Mouse (Mus musculus) kidney, postnatal 0 days (tissue): ENCODE measurements around the gene Olfr1337. TPM values are rescaled to one million over a fixed set of nuclear protein-coding genes. Genes with fewer than 3 reads are reported as not detected.
"Not testable (repeated sequence)": the region's sequence is repeated elsewhere in the genome, so short reads cannot be mapped to it uniquely, and the experiment has no call there.

Source experiments
- ATAC-seq: fragments of 200-750 bp; cut with Nextera tagmentation; replicated peaks from 2 replicates; pipeline ENCODE4 v1.8.0; 2017; ENCODE audit warnings: low read depth, moderate number of reproducible peaks, moderate TSS enrichment, moderate library complexity; ENCODE audit not compliant: low FRiP score
- DNase-seq: peaks from one replicate; pipeline ENCODE4 v3.0.0-alpha.2; 2016; ENCODE audit warnings: low spot score
- H3K27ac ChIP-seq: fragments of 300-500 bp; sonication (generic); 2 replicates; pipeline ENCODE4 v1.5.1; 2014; ENCODE audit warnings: mild to moderate bottlenecking
- H3K27me3 ChIP-seq: fragments of 300-500 bp; sonication (generic); 2 replicates; pipeline ENCODE4 v1.6.1; 2014; ENCODE audit warnings: low read length, mixed read lengths; ENCODE audit not compliant: insufficient read depth
- H3K36me3 ChIP-seq: fragments of 300-500 bp; sonication (generic); 2 replicates; pipeline ENCODE4 v1.6.1; 2014; ENCODE audit warnings: low read length, mixed read lengths; ENCODE audit not compliant: insufficient read depth
- H3K4me1 ChIP-seq: fragments of 300-500 bp; sonication (generic); replicated peaks from 2 replicates; pipeline ENCODE4 v1.6.1; 2014; ENCODE audit warnings: antibody characterized with exemption, low read length, mixed read lengths; ENCODE audit not compliant: insufficient read depth
- H3K4me2 ChIP-seq: fragments of 300-500 bp; sonication (generic); 2 replicates; pipeline ENCODE4 v1.6.1; 2014; ENCODE audit warnings: mild to moderate bottlenecking, low read length, moderate library complexity, mixed read lengths
- H3K4me3 ChIP-seq: fragments of 300-500 bp; sonication (generic); replicated peaks from 2 replicates; pipeline ENCODE4 v1.5.1; 2014; ENCODE audit warnings: low read depth, low read length
- H3K9ac ChIP-seq: fragments of 300-500 bp; sonication (generic); 2 replicates; pipeline ENCODE4 v1.6.1; 2014; ENCODE audit warnings: low read depth, low read length
- H3K9me3 ChIP-seq: fragments of 300-500 bp; sonication (generic); replicated peaks from 2 replicates; pipeline ENCODE4 v1.6.1; 2016; ENCODE audit warnings: low read length, inconsistent platforms, mixed read lengths
- CTCF ChIP-seq: IDR thresholded peaks from 2 replicates; pipeline ENCODE4 v1.5.1; 2016; ENCODE audit warnings: antibody characterized with exemption, low read depth, mild to moderate bottlenecking, moderate library complexity
- WGBS: fragments of 180-500 bp; shearing (Covaris S2); extraction: QIAGEN DNeasy Blood & Tissue Kit; methylation state at CpG from one replicate; pipeline ENCODE4 v1.1.7; 2014; 5-methylcytosine and 5-hydroxymethylcytosine counted together
- polyA plus RNA-seq: library from polyadenylated mRNA; unstranded; fragments of >200 nt; fragmentation: Nextera tagmentation; extraction: Ambion mirVana; gene quantifications from 2 replicates; pipeline ENCODE4 v1.2.1, GENCODE M21; 2015

Olfr1337 gene
- polyA plus RNA-seq: not detected in 2 replicates

DNA sequence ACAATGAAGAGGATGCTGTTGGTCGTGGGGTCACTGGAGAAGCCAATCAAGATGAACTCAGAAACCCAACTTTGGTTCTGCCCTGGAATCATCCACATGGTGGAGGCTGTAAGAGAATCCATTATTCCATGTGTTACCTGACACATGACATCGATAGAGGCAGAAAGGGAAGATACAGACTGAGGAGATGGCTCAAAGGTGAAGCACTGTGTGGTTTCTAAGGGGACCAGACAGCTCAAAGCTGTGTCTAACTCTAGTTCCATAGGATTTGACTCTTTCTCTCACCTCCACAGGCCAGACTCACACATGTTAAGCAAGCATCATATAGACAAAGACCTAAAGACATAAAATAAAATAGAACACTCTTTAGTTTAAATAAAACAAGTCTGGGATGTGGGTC is at the start of gene Olfr1337:
TSS of gene Olfr1337 (minus strand) at position 101 of the 400 bp plus-strand sequence.
- no peak for ATAC-seq
- no peak for DNase-seq
- Histone ChIP-seq H3K4me3 (no peak within 1 kb of the TSS), H3K36me3 (no peaks in the 10 kb centered on the region), H3K9ac (no peak within 1 kb of the TSS), H3K4me2 (no peak within 1 kb of the TSS), H3K27me3 (no peaks in the 10 kb centered on the region), H3K27ac (no peak within 1 kb of the TSS), H3K9me3 (no peaks in the 10 kb centered on the region), H3K4me1 (no peaks in the 10 kb centered on the region)
- TF ChIP-seq CTCF: no peak
- WGBS: 72% methylated on average over 2 of the region's 2 CpGs

DNA sequence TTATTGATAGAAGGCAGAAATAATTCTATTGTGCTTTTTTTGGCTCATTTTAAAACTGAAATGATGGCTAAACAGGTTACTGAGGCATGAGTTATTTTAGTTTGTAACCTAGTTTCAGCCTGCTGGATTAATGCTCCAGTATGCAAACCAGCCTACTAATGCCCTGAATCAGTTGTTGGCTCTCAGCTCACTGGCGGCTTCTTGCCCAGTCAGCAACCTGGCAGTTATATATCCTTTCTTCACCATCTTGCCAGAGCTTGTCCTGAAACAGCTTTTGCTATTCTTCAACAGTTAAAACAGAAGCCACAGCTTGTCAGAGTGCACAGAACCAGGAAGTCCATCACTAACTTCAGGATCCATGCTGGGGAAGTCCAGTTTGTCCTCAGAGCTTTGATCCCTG is 36.5 kb upstream of the Olfr1337 start:
- ATAC-seq: no peak

DNA sequence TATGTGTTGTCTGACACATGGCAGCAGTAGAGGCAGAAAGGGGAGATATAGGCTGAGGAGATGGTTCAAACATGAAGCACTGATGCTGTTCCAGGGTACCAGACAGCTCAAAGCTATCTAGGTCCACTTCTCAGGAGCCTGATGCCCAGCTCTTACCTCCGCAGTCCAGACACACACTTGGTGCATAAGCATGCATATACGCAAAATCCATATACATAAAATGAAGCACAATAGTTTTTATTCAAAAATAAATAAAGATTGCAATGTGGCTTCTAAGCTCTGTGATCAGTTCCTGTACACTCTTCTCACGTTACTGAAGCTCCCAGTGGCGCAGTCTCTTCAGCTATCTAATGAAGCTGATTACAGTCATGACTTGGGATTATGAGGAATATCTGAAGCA is 27.5 kb upstream of the Olfr1337 start, which contains the start of gene Olfr1335:
TSS of gene Olfr1335 (minus strand) at position 101 of the 400 bp plus-strand sequence.
- H3K27ac ChIP-seq: no peak within 1 kb of the TSS
- H3K9ac ChIP-seq: no peak within 1 kb of the TSS
- H3K4me3 ChIP-seq: no peak within 1 kb of the TSS
- TF ChIP-seq CTCF: no peak
- no peaks in the 10 kb centered on the region for H3K36me3 ChIP-seq
- no peak for DNase-seq
- no peak within 1 kb of the TSS for H3K4me2 ChIP-seq
- no peaks in the 10 kb centered on the region for H3K27me3 ChIP-seq
- no peaks in the 10 kb centered on the region for H3K9me3 ChIP-seq
- no peak for ATAC-seq
- WGBS: 87% methylated on average over 4 of the region's 4 CpGs
- H3K4me1 ChIP-seq: no peaks in the 10 kb centered on the region

More for the DNA sequence above, 36.5 kb upstream of the Olfr1337 start:
- Histone ChIP-seq H3K9me3 (no peaks in the 10 kb centered on the region), H3K27ac (no peak overlapping the region), H3K27me3 (no peaks in the 10 kb centered on the region), H3K4me1 (no peaks in the 10 kb centered on the region), H3K36me3 (no peaks in the 10 kb centered on the region), H3K9ac (no peak overlapping the region), H3K4me3 (no peak overlapping the region), H3K4me2 (no peak overlapping the region)
- WGBS: 90% methylated on average over 1 of the region's 1 CpGs
- TF ChIP-seq CTCF: no peak
- DNase-seq: no peak

GRCm38 (mm10) chr4:118792796-118793195 is 10.4 kb upstream of the Olfr1337 start:
- H3K4me1 ChIP-seq, H3K4me2 ChIP-seq, DNase-seq, H3K27ac ChIP-seq, H3K4me3 ChIP-seq, H3K9ac ChIP-seq, H3K36me3 ChIP-seq, H3K9me3 ChIP-seq, H3K27me3 ChIP-seq, ATAC-seq: not testable (repeated sequence)

DNA sequence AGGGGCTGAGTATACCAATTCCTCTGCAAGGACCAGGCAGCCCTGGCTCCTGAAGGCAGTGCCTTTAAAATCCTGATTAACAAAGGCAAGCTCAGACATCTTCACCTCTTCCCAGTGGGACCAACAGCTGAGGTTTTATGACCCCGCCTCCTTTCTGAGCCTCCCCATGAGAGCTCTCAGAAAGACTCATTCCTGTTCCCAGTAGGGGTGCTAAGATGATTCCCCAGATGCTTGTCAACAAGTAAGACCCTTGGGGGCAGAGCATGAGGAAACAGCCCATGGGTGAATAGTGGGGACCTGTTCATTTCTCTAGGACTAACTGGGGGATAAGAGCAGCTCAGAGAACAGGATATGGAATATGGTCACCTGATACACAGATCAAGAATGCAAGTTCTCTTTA is 23.7 kb downstream of the Olfr1337 start, which contains the start of gene Olfr1338:
TSS of gene Olfr1338 (minus strand) at position 101 of the 400 bp plus-strand sequence.
- H3K4me3 ChIP-seq: no peak within 1 kb of the TSS
- H3K27me3 ChIP-seq: no peaks in the 10 kb centered on the region
- ATAC-seq: no peak
- no peaks in the 10 kb centered on the region for H3K9me3 ChIP-seq
- no peak within 1 kb of the TSS for H3K9ac ChIP-seq
- no peaks in the 10 kb centered on the region for H3K4me1 ChIP-seq
- H3K4me2 ChIP-seq: no peak within 1 kb of the TSS
- H3K36me3 ChIP-seq: no peaks in the 10 kb centered on the region
- DNase-seq: no peak
- WGBS: 69% methylated on average over 1 of the region's 1 CpGs
- no peak within 1 kb of the TSS for H3K27ac ChIP-seq
- TF ChIP-seq CTCF: no peak

DNA sequence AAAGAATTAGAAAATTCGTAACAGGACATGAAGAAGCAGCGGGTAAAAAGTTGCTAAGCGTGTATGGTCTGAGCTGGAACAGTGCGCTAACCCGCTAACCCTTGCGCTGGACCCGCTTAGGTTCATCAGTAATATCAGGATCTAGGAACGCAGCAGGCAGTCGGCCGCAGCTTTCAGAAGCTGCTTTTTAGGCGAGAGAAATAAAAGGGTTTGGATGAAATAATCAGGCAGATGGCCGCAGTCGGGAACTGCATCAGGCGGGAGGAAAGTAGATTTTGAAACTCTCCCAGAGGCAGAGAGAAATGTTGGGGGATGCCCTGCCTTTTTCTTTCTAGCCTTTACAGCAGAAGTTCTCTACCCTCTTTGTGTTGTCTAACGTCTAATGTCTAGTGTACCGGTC is 40.5 kb downstream of the Olfr1337 start:
- Histone ChIP-seq H3K4me1 (no peaks in the 10 kb centered on the region), H3K27ac (no peak overlapping the region), H3K27me3 (no peaks in the 10 kb centered on the region; the same call in 1 of the 2 replicates), H3K9ac (no peak overlapping the region), H3K9me3 (no peaks in the 10 kb centered on the region), H3K4me3 (no peak overlapping the region), H3K4me2 (no peak overlapping the region), H3K36me3 (no peaks in the 10 kb centered on the region)
- WGBS: 10% methylated on average over 16 of the region's 16 CpGs
- DNase-seq: no peak
- TF ChIP-seq CTCF: no peak
- no peak for ATAC-seq
